In the genomic region with DNA sequence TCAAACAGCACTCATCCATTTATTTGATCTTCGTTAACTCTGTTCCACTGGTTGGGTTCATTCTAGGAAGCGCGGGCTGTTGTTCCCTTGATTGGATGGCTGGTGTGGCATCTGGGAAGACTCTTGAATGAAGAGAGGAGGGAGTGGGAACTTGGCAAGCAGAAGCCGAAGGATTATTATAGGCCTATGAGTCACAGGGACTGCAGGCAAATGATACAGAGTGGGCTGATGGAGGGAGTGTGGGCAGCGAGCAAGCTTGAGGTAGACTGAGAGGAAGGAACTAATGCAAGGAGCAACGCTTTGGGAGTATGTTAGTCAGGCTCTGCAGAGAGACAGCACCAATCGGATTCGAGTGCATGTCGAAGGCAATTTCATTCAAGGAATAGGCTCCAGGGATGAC, we compare ENCODE assay signal across 10 mouse cellular contexts.
DNase-seq lines count a peak whose midpoint lies in the region; ATAC-seq lines count a peak whose summit lies in the region.
"Had no signal": no experiment of that assay in that cellular context is flagged by ENCODE, and none has a peak within 500 bp of the region (broad histone marks: within the 10 kb centered on the region; RNA-seq: fewer than 3 reads in every experiment).

No protein-coding gene starts in this region.

- no peak for ATAC-seq in megakaryocyte progenitor cell, adult 5-6 weeks (replicated peaks; ENCODE audit: poor library complexity)
- no peak for ATAC-seq in megakaryocyte, adult 5-6 weeks (ENCODE audit: poor library complexity, severe bottlenecking)

- DNase-seq in lung, postnatal 10 days: peak; percentile 8
- no peak for DNase-seq in lung, postnatal 25 days (ENCODE audit: low spot score)
- peak; percentile 30 to 50 for DNase-seq in heart, adult 9 months (ENCODE audit: low spot score in 2 of 2)
- DNase-seq in layer of hippocampus, postnatal 10 days (ENCODE audit: low spot score in 2 of 2): peak; percentile 12 to 20
- peak; percentile 77 to 89 for DNase-seq in right cerebral cortex, postnatal 36 days (ENCODE audit: low spot score in 2 of 2)
- no peak for DNase-seq in adrenal gland, postnatal 14 days
- DNase-seq: adrenal gland, postnatal 36 days; thymus, postnatal 14 days had no signal

Comparison
In these comparisons a context has a peak if more than half of its experiments do, and no peak if none do; other contexts are left out.
1. DNase-seq: peak in lung, postnatal 10 days (single experiment), heart, adult 9 months (2 of 2), layer of hippocampus, postnatal 10 days (2 of 2) and right cerebral cortex, postnatal 36 days (2 of 2); none in lung, postnatal 25 days (single experiment) and adrenal gland, postnatal 14 days (single experiment).